Mouse (Mus musculus): Measurements from ENCODE around the gene Tert.
A peak's percentile ranks its signal among the peaks of the same experiment; 100 is the strongest.

Gene Tert

GRCm38 (mm10) chr13:73626745-73627549 is at the start of gene Tert:
Gene Tert (plus strand): TSS chr13:73626911.
- peak; percentile 83 for DNase-seq (ENCODE audit: low read depth)

GRCm38 (mm10) chr13:73577277-73577676 is 49.4 kb upstream of the Tert start:
- no peak for DNase-seq (ENCODE audit: low read depth)

- DNase-seq (ENCODE audit: low read depth): peak; percentile 77
Measured at GRCm38 (mm10) chr13:73591488-73591887, 35.2 kb upstream of the Tert start.

GRCm38 (mm10) chr13:73592546-73592945 is 34.2 kb upstream of the Tert start:
- no peak for DNase-seq (ENCODE audit: low read depth)

- no peak for DNase-seq (ENCODE audit: low read depth)
Measured at GRCm38 (mm10) chr13:73596276-73596675, 30.4 kb upstream of the Tert start.

GRCm38 (mm10) chr13:73600217-73600616 is 26.5 kb upstream of the Tert start:
- DNase-seq (ENCODE audit: low read depth): peak; percentile 79

GRCm38 (mm10) chr13:73603046-73603445 is 23.7 kb upstream of the Tert start:
- DNase-seq (ENCODE audit: low read depth): no peak

GRCm38 (mm10) chr13:73603522-73604155 is 23.1 kb upstream of the Tert start, which contains the start of gene Clptm1l:
Gene Clptm1l (plus strand): TSS chr13:73604006.
- DNase-seq (ENCODE audit: low read depth): peak; percentile 93

- peak; percentile 47 for DNase-seq (ENCODE audit: low read depth)
Measured at GRCm38 (mm10) chr13:73604156-73604957, 22.4 kb upstream of the Tert start.

GRCm38 (mm10) chr13:73618406-73618805 is 8.3 kb upstream of the Tert start:
- no peak for DNase-seq (ENCODE audit: low read depth)

GRCm38 (mm10) chr13:73620637-73621036 is 6.1 kb upstream of the Tert start:
- peak; percentile 65 for DNase-seq (ENCODE audit: low read depth)

GRCm38 (mm10) chr13:73626410-73626744 is 334 bp upstream of the Tert start:
- DNase-seq (ENCODE audit: low read depth): no peak

GRCm38 (mm10) chr13:73628586-73629113 is 1.9 kb downstream of the Tert start:
- DNase-seq (ENCODE audit: low read depth): no peak

GRCm38 (mm10) chr13:73631837-73632236 is 5.1 kb downstream of the Tert start:
- no peak for DNase-seq (ENCODE audit: low read depth)

GRCm38 (mm10) chr13:73637826-73638225 is 11.1 kb downstream of the Tert start:
- DNase-seq (ENCODE audit: low read depth): no peak

- no peak for DNase-seq (ENCODE audit: low read depth)
Measured at GRCm38 (mm10) chr13:73641296-73641695, 14.6 kb downstream of the Tert start.

- peak; percentile 71 for DNase-seq (ENCODE audit: low read depth)
Measured at GRCm38 (mm10) chr13:73646397-73647087, 19.8 kb downstream of the Tert start.

- no peak for DNase-seq (ENCODE audit: low read depth)
Measured at GRCm38 (mm10) chr13:73653266-73653665, 26.6 kb downstream of the Tert start.

- DNase-seq (ENCODE audit: low read depth): no peak
Measured at GRCm38 (mm10) chr13:73654976-73655375, 28.3 kb downstream of the Tert start.

- no peak for DNase-seq (ENCODE audit: low read depth)
Measured at GRCm38 (mm10) chr13:73658953-73659352, 32.2 kb downstream of the Tert start.

- no peak for DNase-seq (ENCODE audit: low read depth)
Measured at GRCm38 (mm10) chr13:73660163-73660695, 33.5 kb downstream of the Tert start.

- DNase-seq (ENCODE audit: low read depth): no peak
Measured at GRCm38 (mm10) chr13:73675161-73675560, 48.5 kb downstream of the Tert start.

Data from 416B (cell line).